Mouse (Mus musculus): ENCODE results near the gene Gm10135.

DNA sequence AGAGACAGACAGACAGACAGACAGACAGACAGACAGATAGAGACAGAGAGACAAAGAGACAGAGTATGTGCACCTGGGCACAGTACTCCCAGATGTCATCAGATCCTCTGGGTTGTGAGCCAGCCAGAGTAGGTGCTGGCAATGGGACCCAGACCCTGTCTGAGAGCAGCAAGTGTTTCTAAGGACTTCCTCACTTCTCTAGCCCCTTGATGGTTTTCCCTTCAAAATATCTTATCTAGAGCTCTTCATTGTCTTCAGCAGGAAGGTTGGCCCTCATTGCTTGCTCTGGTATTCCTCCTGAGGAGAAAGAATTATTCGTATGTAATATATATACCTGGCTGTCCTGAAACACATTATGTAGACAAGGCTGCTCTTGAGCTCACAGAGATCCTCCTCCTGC is 18.0 kb upstream of the Gm10135 start:
- TF ChIP-seq ZC3H11A (IDR thresholded peaks at IDR 0.05; ENCODE audit: low read depth, low read length) (no peak), POLR2A (IDR thresholded peaks at IDR 0.05; ENCODE audit: low read depth, low read length) (no peak), EP300 (IDR thresholded peaks at IDR 0.05; ENCODE audit: low read length) (no peak), UBTF (IDR thresholded peaks at IDR 0.05; ENCODE audit: low read depth, low read length) (no peak), USF1 (IDR thresholded peaks at IDR 0.05; ENCODE audit: low read depth, low read length) (no peak), USF2 (conservative IDR thresholded peaks at IDR 0.05; ENCODE audit: low read depth, low read length) (no peak), CTCF (conservative IDR thresholded peaks at IDR 0.05 in 1 of 2, IDR thresholded peaks at IDR 0.05 in 1 of 2; ENCODE audit: low read depth in 2 of 2, low read length in 2 of 2) (no peak), ELF1 (IDR thresholded peaks at IDR 0.05; ENCODE audit: low read depth, low read length) (no peak), NELFE (IDR thresholded peaks at IDR 0.05; ENCODE audit: low read depth, low read length) (no peak), RAD21 (IDR thresholded peaks at IDR 0.05; ENCODE audit: low read depth, low read length) (no peak), SIN3A (IDR thresholded peaks at IDR 0.05; ENCODE audit: low read length) (no peak), MAX (IDR thresholded peaks at IDR 0.05; ENCODE audit: low read length) (no peak)
